Mouse (Mus musculus): ENCODE results near the gene Mefv. TPM values are rescaled to one million over a fixed set of nuclear protein-coding genes. Genes with fewer than 3 reads are reported as not detected.
A peak's percentile ranks its signal among the peaks of the same experiment; 100 is the strongest.
"Not testable (repeated sequence)": the region's sequence is repeated elsewhere in the genome, so short reads cannot be mapped to it uniquely, and the experiment has no call there.

Mefv gene
- not detected for total RNA-seq (2021)

DNA sequence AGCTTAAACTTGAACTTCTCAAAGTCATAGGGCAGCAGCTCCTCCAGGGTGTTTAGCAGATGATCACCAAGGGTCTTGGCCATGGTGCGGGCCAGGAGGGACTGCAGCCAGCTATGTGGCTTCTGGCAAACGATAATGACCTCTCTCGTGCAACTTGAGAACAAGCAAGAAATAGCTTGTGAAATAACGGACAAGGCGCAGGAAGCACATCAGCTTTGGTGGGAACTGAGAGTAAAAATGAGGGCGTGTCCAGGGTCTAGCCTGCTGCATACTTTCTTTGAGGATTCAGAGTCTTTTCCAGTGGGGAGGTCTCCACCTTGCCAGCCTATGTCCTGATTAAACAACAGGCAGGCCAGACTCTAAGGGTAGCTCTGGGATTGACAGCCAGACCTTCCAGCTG, at the start of gene Mefv:
Gene Mefv (minus strand): TSS at position 118 of the 400 bp plus-strand sequence.
- intact Hi-C loops (cut with DNase I), result no loop called here
- no peak for DNase-seq (ENCODE audit: extremely low spot score in 1 of 2, low spot score in 2 of 2)

DNA sequence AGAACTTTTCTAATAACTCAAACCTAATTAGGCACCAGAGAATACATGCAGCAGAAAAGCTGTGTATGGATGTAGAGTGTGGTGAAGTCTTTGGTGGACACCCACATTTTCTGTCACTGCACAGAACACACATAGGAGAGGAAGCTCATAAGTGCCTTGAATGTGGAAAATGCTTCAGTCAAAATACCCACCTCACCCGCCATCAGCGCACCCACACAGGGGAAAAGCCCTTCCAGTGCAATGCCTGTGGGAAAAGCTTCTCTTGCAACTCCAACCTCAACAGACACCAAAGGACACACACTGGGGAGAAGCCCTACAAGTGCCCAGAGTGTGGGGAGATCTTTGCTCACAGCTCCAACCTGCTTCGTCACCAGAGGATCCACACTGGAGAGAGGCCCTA, 31.1 kb upstream of the Mefv start:
- intact Hi-C loops (cut with DNase I), result loop anchor here (10.0 kb wide), 1 partner anchor 156 kb away; the partner anchor contains the start of genes 1700037C18Rik and Cluap1
- no peak for DNase-seq (ENCODE audit: extremely low spot score in 1 of 2, low spot score in 2 of 2)

DNA sequence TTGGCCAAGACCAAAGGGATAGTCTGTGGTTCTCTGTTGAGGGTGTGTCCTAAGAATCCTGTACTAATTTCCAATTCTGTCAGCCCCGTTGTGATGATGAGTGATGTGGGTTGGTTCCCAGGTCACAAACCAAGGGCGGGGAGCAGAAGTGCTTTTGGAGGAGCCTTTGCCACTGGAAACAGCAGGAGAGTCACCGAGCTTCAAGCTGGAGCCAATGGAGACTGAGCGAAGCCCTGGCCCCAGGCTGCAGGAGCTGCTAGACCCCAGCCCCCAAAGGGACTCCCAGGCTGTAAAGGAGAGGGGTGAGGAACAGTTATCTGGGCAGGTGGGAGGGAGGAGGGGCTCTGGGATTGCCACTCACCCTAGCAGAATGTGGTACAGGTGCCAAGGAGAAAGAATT, 27.8 kb upstream of the Mefv start:
- peak in 1 of 2 experiments; percentile 25 for DNase-seq (ENCODE audit: extremely low spot score in 1 of 2, low spot score in 2 of 2)
- intact Hi-C loops (cut with DNase I), result loop anchor here (10.0 kb wide), 1 partner anchor 159 kb away; the partner anchor contains the start of genes 1700037C18Rik and Cluap1

DNA sequence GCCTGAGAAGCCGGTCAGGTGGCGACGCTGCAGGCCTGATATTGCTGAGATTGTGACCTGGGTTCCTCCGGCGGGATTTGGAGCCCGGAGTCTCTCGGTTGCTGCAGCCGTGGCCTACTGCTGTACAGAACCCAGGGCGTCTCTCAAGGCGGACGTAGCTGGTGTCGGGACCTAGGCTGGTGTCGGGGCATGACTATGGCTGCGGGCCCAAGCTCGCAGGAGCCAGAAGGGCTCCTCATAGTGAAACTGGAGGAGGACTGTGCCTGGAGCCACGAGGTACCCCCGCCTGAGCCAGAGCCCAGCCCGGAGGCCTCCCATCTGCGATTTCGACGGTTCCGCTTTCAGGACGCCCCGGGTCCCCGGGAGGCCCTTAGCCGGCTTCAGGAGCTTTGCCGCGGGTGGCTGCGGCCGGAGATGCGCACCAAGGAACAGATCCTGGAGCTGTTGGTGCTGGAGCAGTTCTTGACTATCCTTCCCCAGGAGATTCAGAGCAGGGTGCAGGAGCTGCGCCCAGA, 26.3 kb upstream of the Mefv start:
- intact Hi-C loops (cut with DNase I), result loop anchor here (10.0 kb wide), 1 partner anchor 161 kb away; the partner anchor contains the start of genes 1700037C18Rik and Cluap1
- DNase-seq (ENCODE audit: extremely low spot score in 1 of 2, low spot score in 2 of 2), result peak; percentile 13 to 64

DNA sequence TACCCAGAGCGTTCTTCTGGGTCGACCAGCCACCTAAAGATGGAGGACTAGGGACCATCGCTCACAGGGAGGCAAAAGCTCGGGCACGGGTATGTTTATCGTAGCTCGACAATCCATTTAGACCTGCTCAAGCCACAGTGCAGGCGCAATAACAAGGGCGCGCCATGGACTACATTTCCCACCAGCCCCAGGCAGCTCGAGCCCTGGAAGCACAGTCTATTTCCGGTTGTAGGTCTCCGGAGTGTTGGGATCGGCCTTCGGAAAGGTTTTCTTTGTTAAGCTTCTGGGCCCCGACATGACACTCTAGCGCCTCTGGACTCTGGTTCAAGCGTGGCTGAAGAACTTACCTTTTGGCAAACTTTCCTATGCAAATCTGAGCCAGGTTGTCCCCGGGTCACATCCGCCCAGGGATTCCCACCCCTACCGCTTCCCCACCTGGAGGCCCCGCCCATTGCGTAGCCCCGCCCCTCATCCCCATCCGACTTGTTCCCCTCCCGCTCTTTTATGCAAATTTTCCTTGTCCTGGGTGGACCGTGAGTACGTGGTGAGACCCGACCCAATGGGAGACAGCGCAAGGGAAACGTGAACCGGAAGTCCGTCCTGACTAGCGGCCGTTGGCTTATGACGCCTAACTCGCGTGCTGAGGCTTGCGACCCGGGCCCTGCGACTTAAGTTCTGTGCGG, 25.7 kb upstream of the Mefv start, which contains the start of gene Zfp263:
Gene Zfp263 (plus strand): TSS at position 591 of the 683 bp plus-strand sequence.
- DNase-seq (ENCODE audit: extremely low spot score in 1 of 2, low spot score in 2 of 2), result peak; percentile 95 to 96
- intact Hi-C loops (cut with DNase I), result loop anchor here (10.0 kb wide), 1 partner anchor 161 kb away; the partner anchor contains the start of genes 1700037C18Rik and Cluap1

DNA sequence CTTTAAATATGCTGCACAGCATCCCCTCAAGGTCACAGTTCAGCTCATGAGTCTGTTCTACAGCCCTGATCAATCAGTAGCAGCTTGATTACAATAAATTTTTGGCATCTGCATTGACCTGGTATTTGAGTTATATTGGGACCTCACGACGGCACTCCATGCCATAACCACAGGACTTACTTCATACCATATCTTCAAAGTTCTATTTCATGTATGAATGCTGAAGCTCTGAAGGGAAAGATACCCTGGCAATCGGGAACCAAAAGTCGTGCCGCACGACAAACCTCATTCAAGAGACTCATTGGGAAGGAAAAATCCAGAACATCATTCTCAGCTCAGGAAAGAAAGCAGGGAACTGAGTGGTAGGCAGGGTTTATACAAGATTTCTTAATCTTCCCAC, 24.6 kb upstream of the Mefv start:
- intact Hi-C loops (cut with DNase I), result loop anchor here (10.0 kb wide), 1 partner anchor 162 kb away; the partner anchor contains the start of genes 1700037C18Rik and Cluap1
- DNase-seq (ENCODE audit: extremely low spot score in 1 of 2, low spot score in 2 of 2), result no peak

DNA sequence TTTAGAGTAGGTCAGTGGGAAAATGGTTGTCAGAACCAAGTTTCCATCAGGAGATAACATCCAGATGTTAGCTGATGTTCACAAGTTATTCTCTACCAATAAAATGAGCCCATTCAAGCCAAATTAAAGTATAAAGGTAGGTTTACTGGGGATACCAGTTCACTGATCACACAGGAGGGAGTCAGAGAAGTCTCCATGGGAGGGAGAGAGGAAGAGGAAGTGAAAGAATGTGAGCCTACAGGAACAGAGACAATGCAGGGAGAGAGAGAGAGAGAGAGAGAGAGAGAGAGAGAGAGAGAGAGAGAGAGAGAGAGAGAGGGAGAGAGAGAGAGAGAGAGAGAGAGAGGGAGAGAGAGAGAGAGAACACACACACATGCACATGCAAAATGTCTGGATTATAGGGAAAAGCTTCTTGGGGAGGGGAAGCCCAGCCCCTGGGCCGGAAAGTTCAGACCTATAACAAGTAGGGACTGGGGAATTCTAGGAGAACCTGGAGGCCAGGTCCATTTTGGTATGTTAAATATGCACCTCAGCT, 15.4 kb upstream of the Mefv start:
- intact Hi-C loops (cut with DNase I), result no loop called here
- no peak for DNase-seq (ENCODE audit: extremely low spot score in 1 of 2, low spot score in 2 of 2)

DNA sequence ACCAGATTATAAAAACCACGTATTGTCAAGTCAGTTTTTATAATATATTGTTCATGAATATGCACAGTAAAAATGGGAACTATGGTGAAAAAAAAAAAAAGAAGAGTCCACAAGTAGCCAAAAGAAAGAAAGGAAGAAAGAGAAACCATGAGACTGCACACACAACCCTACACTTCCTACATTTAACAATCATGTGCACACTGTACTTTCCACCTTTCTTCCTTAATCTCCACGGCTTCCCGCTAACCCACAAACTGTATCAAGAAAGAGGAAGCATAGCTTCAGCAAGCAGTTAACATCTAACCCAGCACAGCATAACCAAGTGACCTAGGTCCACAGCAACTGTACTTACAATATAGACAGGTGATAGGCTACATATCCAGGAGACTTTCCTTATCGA, 14.7 kb upstream of the Mefv start:
- DNase-seq (ENCODE audit: extremely low spot score in 1 of 2, low spot score in 2 of 2), result no peak
- intact Hi-C loops (cut with DNase I), result no loop called here

DNA sequence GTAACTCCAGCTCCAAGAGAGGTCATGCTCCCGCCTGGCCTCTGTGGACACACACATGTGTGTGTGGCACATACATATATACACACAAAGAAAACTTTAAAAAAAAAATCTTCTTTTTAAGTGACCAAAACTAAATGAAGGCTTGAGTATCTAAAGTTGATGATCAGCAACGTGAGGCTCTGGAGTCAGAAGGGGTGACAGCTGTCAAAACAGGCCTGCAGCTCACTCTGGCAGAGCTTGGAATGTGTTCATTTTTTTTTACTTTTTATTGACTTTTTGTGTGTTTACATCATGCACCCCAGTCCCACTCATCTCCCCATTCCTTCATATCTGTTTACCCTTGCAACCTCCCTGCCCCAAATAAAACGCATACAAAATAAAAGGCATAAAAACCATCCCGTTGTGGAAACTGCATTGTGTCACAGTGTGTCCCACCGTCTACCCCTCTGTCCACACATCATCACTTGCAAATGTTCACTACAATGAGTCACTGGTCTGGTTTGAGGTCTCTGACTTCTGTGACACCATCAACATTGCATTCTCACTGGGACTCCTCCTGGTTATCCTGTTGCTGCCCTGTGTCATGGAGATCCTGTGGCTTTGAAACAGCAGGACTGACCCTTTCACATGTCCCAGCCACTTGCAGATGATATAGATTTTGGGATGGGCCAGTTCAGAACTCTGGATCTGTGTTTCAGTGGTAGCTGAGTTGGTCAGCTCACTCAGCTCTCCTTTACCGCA, 10.3 kb upstream of the Mefv start:
- DNase-seq (ENCODE audit: extremely low spot score in 1 of 2, low spot score in 2 of 2), result no peak
- intact Hi-C loops (cut with DNase I), result no loop called here

DNA sequence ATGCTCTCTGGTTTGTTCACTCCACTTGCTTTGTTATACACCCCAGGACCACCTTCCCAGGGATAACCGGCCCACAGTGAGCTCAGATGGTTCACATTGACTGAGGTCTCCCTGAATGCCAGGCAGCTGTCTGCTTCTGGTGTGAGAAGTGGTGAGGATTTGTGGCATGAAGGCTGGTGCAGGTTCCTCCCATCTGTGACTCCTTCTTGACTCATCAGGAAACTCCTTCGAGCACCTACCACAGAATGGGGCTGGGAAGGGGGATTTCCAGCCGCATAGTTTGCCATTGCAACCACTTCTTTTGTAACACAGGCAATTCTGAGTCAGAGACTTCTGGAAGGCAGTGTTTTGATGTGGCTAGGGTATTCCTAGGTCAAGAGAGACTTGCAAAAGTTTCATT, 5.3 kb upstream of the Mefv start:
- intact Hi-C loops (cut with DNase I), result no loop called here
- DNase-seq (ENCODE audit: extremely low spot score in 1 of 2, low spot score in 2 of 2), result no peak

DNA sequence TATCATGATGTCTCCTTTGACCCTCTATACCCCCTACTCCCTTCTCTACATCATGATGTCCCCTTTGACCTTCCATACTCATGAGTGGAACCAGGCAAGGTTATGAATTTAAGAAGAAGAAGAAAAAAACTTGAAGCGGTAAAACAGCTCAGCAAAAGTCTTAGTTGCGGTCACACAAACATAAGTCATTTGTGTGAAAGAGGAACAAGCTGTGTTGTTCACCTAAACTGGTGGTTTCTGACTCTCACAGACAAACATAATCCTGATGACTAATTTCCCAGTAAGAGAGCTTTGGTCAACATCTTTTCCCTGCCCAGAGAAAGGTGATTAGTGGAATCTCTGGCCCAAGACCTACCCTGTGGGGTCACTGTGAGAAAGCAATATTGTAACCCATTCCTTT, 3.2 kb downstream of the Mefv start:
- intact Hi-C loops (cut with DNase I), result no loop called here
- no peak for DNase-seq (ENCODE audit: extremely low spot score in 1 of 2, low spot score in 2 of 2)

DNA sequence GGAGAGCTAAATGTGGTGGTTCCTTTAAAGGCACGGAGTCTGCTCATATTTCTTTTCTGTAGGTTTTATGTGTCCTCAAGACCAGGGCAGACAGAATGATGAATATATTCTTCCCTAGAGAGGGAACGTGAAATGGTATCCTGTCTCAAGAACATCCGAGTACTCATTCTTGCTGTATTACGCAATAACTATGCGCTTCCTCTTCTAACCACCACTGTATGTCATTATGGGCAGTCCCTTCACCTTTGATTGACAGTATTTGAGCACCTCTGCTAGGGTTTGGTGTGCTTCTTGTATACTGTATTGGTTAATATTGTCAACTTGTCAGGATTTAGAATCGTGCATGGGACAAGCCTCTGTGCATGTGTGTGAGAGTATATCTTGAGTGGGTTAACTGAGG, 11.2 kb downstream of the Mefv start:
- intact Hi-C loops (cut with DNase I), result no loop called here
- no peak for DNase-seq (ENCODE audit: extremely low spot score in 1 of 2, low spot score in 2 of 2)

DNA sequence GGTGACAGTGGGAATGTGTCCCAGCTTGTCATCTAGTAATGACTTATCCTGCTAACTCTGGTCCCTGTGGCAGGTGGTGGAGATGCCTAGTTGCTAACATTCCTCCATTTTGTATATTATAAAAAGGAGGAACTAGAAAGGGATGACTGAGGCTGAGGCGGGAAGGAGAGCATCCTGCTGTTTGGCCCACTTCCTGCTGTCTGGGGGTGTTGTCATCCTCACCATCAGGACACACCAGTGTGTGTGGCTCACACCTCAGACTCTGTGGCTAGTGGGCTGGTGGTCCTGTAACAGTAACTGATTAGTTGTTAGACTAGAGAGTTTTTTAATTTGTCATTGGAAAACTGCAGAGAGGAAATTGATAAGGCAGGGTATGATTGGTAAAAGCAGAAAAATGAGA, 17.0 kb downstream of the Mefv start:
- intact Hi-C loops (cut with DNase I), result no loop called here
- no peak for DNase-seq (ENCODE audit: extremely low spot score in 1 of 2, low spot score in 2 of 2)

DNA sequence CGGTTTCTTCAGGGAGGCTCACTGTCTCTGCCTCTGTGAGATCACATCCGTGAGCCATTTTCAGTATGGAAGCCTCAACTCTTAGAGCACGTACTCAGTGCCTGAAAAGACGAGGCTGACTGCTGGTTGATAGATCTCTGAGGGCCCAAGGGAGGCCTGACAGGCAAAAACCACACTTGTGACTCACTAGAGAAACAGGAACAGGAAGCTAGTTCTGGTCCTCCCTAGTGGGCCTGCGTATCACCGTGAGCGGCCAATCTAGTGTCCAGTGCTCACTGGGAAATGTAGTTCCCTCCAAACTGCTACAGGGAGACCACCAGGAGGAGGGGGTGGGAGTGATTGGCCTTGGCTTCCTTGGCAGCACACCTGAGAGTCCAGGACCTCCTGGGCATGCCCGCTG, 18.6 kb downstream of the Mefv start:
- intact Hi-C loops (cut with DNase I), result no loop called here
- no peak for DNase-seq (ENCODE audit: extremely low spot score in 1 of 2, low spot score in 2 of 2)

DNA sequence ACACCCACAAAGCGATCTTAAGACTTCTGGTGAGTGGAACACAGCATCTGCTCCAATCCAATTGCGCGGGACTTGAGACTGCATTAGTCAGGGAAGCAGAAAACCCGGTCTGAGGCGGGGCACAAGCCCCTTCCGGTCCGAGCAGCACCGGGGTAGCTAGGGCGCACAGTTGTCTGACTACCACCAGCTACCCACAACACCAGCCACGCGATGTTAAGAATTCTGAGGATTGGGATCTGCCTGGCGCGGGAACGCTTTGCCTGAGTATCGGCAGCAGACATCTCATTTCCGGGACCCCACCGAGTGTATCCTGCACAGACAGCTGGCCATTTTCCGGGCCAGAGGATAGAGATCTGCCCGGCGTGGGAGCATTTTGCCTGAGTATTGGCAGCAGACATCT, 28.3 kb downstream of the Mefv start:
- intact Hi-C loops (cut with DNase I); DNase-seq (ENCODE audit: extremely low spot score in 1 of 2, low spot score in 2 of 2): not testable (repeated sequence)

Other genes with a start within 250 kb of the Mefv start
- not detected for gene Olfr161, start 127.1 kb downstream of the Mefv start, total RNA-seq (2021)
- 10 to 100 TPM; 18.6 to 19.1 TPM for gene Zfp263, start 26.0 kb upstream of the Mefv start, total RNA-seq (2021)
- gene Olfr15, start 112.8 kb upstream of the Mefv start, total RNA-seq (2021), result not detected
- 1 to 10 TPM; 4.7 TPM for gene Zfp174, start 129.2 kb upstream of the Mefv start, total RNA-seq (2021)
- gene Naa60, start 154.3 kb upstream of the Mefv start, total RNA-seq (2021), result 100 to 1,000 TPM; 128 to 141 TPM
- 10 to 100 TPM; 31.7 to 32.6 TPM for gene Zfp597, start 166.5 kb upstream of the Mefv start, total RNA-seq (2021)
- under 1 TPM in 1 of 2 experiments, not detected in 1; 0.60 TPM for gene Gm20695, start 166.6 kb upstream of the Mefv start, total RNA-seq (2021)
- gene 1700037C18Rik, start 190.6 kb upstream of the Mefv start, total RNA-seq (2021), result 1 to 10 TPM; 5.7 to 8.0 TPM
- 10 to 100 TPM; 35.1 to 35.9 TPM for gene Cluap1, start 190.7 kb upstream of the Mefv start, total RNA-seq (2021)

Data from left cerebral cortex, postnatal 10 days (tissue).